Mouse (Mus musculus): ENCODE measurements at regions not wholly inside any gene's neighbourhood (a gene's known extent, or its start where the extent isn't known, plus 50 kb on each side); places are given as distances from the start of the nearest gene placed in this dataset.
"Not testable (repeated sequence)": the region's sequence is repeated elsewhere in the genome, so short reads cannot be mapped to it uniquely, and the experiment has no call there.

- ATAC-seq = peak; percentile 62
- peak overlapping the region; percentile 56 for H3K27ac ChIP-seq (ENCODE audit: low read length)
Observed at GRCm38 (mm10) chr2:114723971-114724666, 69.4 kb upstream of the Dph6 start.

DNA sequence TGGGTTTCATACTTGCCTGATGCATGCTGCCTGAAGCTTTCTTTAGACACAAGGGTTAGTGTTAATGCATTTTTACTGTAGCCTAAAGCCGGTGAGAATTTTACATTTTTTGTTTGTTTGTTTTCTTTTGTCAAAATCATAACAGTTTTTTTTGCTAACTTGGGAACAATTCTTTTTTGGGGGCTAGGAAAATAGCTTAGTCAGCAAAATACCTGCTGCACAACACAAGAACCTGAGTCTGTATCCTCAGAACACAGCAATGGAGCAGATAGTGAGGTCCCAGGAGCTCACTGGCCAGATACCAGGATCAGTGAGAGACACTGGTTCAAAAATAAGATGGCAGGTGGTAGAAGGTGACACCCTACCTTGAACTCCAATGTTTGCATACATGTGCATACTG, 72.4 kb upstream of the Dph6 start:
- H3K4me3 ChIP-seq (replicated peaks; ENCODE audit: low read length) = no peak overlapping the region
- H3K4me1 ChIP-seq (replicated peaks; ENCODE audit: control insufficient read depth, insufficient read depth, low read length) = peaks cover 3% of the 10 kb centered on the region; the same call in 1 of the 2 replicates
- ATAC-seq = no peak
- H3K9ac ChIP-seq (replicated peaks; ENCODE audit: low read depth, low read length) = no peak overlapping the region
- H3K27ac ChIP-seq (ENCODE audit: low read length) = no peak overlapping the region
- H3K36me3 ChIP-seq (ENCODE audit: control insufficient read depth, insufficient read depth) = no peaks in the 10 kb centered on the region
- no peak overlapping the region for H3K4me2 ChIP-seq (ENCODE audit: low read length)
- no peaks in the 10 kb centered on the region for H3K9me3 ChIP-seq (ENCODE audit: control insufficient read depth, low read length)
- WGBS = 98% methylated on average over 1 of the region's 1 CpGs
- H3K27me3 ChIP-seq (replicated peaks; ENCODE audit: control insufficient read depth, insufficient read depth, low read length) = no peaks in the 10 kb centered on the region

More at GRCm38 (mm10) chr2:114723971-114724666, 69.4 kb upstream of the Dph6 start:
- Histone ChIP-seq H3K4me3 (replicated peaks; ENCODE audit: low read length) (no peak overlapping the region), H3K9me3 (ENCODE audit: control insufficient read depth, low read length) (no peaks in the 10 kb centered on the region), H3K4me1 (replicated peaks; ENCODE audit: control insufficient read depth, insufficient read depth, low read length) (peaks cover 3% of the 10 kb centered on the region; the same call in 1 of the 2 replicates), H3K27me3 (replicated peaks; ENCODE audit: control insufficient read depth, insufficient read depth, low read length) (no peaks in the 10 kb centered on the region), H3K9ac (replicated peaks; ENCODE audit: low read depth, low read length) (no peak overlapping the region), H3K36me3 (ENCODE audit: control insufficient read depth, insufficient read depth) (no peaks in the 10 kb centered on the region), H3K4me2 (ENCODE audit: low read length) (no peak overlapping the region)
- 28% methylated on average over 6 of the region's 6 CpGs for WGBS

DNA sequence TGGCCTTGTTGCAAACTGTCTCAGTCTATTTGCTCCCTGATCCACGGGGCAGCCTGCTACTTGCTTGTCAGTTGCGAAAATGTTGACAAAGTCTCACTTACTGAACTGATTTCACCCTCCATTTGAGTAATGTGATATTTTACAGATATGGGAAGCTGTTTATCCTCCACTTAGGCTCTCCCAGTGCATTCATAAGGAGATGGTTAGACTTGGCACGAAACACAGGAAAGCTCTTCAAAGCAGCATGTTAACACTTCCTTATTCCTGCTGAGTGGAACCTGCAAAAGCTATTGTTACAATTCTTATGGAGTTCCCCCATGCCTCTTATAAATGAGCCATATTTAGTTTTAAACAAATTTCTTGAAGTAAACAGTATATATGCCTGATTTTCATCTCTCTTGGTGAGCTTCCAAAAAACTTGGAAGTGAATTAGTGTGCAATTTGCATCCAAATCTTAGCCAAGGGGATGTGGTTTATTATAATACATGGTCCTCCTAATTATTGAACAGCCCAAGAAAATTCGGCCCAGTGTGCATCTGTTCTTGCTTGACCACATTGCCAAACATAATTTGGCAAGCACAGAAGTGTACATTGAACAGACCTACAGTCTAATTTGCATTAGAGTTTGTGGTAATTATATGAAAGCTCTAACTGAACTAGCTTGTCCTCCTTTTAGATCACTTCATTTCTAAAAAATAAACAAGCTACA, 80.3 kb upstream of the Dph6 start:
- Histone ChIP-seq H3K4me2 (ENCODE audit: low read length) (no peak overlapping the region), H3K27me3 (replicated peaks; ENCODE audit: control insufficient read depth, insufficient read depth, low read length) (no peaks in the 10 kb centered on the region), H3K36me3 (ENCODE audit: control insufficient read depth, insufficient read depth) (no peaks in the 10 kb centered on the region), H3K4me3 (replicated peaks; ENCODE audit: low read length) (no peak overlapping the region), H3K4me1 (replicated peaks; ENCODE audit: control insufficient read depth, insufficient read depth, low read length) (peaks cover 13% of the 10 kb centered on the region), H3K27ac (ENCODE audit: low read length) (peak overlapping the region; percentile 52), H3K9me3 (ENCODE audit: control insufficient read depth, low read length) (no peaks in the 10 kb centered on the region), H3K9ac (replicated peaks; ENCODE audit: low read depth, low read length) (no peak overlapping the region)
- WGBS = 18% methylated on average over 4 of the region's 4 CpGs
- peak; percentile 80 for ATAC-seq

GRCm38 (mm10) chr2:114739421-114740212, 84.9 kb upstream of the Dph6 start:
- WGBS = 46% methylated on average over 11 of the region's 11 CpGs
- H3K4me1 ChIP-seq (replicated peaks; ENCODE audit: control insufficient read depth, insufficient read depth, low read length) = peaks cover 10% of the 10 kb centered on the region
- H3K9me3 ChIP-seq (ENCODE audit: control insufficient read depth, low read length) = no peaks in the 10 kb centered on the region
- H3K27me3 ChIP-seq (replicated peaks; ENCODE audit: control insufficient read depth, insufficient read depth, low read length) = no peaks in the 10 kb centered on the region
- peak; percentile 86 for ATAC-seq
- no peak overlapping the region for H3K9ac ChIP-seq (replicated peaks; ENCODE audit: low read depth, low read length)
- H3K36me3 ChIP-seq (ENCODE audit: control insufficient read depth, insufficient read depth) = no peaks in the 10 kb centered on the region
- H3K4me2 ChIP-seq (ENCODE audit: low read length) = no peak overlapping the region
- peak overlapping the region; percentile 84 for H3K27ac ChIP-seq (ENCODE audit: low read length)
- no peak overlapping the region for H3K4me3 ChIP-seq (replicated peaks; ENCODE audit: low read length)

DNA sequence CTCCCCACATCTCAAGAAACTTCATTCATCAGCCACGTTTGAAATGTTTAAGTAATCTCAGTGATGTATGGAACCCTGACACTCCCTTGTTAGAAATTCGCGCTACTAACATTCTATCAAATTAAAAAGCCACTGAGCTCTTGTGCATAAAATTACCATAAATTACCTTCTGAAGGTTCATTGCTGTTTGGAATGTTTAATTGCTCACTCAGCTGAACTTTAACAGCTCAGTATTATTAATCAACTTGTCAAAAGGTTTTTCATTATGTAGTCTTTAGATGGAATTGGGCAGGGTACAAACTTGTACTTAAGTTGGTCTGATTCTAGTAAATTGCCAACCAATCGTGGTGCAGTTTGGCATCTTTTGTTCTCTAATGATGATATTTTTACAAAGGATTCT, 108.5 kb upstream of the Dph6 start:
- H3K4me3 ChIP-seq (replicated peaks; ENCODE audit: low read length) = no peak overlapping the region
- H3K27ac ChIP-seq (ENCODE audit: low read length) = no peak overlapping the region
- no peaks in the 10 kb centered on the region for H3K4me1 ChIP-seq (replicated peaks; ENCODE audit: control insufficient read depth, insufficient read depth, low read length)
- H3K9ac ChIP-seq (replicated peaks; ENCODE audit: low read depth, low read length) = no peak overlapping the region
- H3K36me3 ChIP-seq (ENCODE audit: control insufficient read depth, insufficient read depth) = no peaks in the 10 kb centered on the region
- no peaks in the 10 kb centered on the region for H3K9me3 ChIP-seq (ENCODE audit: control insufficient read depth, low read length)
- peak; percentile 43; the same call in 1 of the 2 replicates for ATAC-seq
- WGBS = 11% methylated on average over 4 of the region's 4 CpGs
- H3K4me2 ChIP-seq (ENCODE audit: low read length) = no peak overlapping the region
- H3K27me3 ChIP-seq (replicated peaks; ENCODE audit: control insufficient read depth, insufficient read depth, low read length) = no peaks in the 10 kb centered on the region

GRCm38 (mm10) chr2:114773723-114774122, 119.0 kb upstream of the Dph6 start:
- H3K4me2 ChIP-seq (ENCODE audit: low read length); H3K27me3 ChIP-seq (replicated peaks; ENCODE audit: control insufficient read depth, insufficient read depth, low read length); ATAC-seq; H3K9me3 ChIP-seq (ENCODE audit: control insufficient read depth, low read length); H3K4me1 ChIP-seq (replicated peaks; ENCODE audit: control insufficient read depth, insufficient read depth, low read length); H3K27ac ChIP-seq (ENCODE audit: low read length); H3K4me3 ChIP-seq (replicated peaks; ENCODE audit: low read length); H3K9ac ChIP-seq (replicated peaks; ENCODE audit: low read depth, low read length); H3K36me3 ChIP-seq (ENCODE audit: control insufficient read depth, insufficient read depth): not testable (repeated sequence)
- 88% methylated on average over 6 of the region's 6 CpGs for WGBS

DNA sequence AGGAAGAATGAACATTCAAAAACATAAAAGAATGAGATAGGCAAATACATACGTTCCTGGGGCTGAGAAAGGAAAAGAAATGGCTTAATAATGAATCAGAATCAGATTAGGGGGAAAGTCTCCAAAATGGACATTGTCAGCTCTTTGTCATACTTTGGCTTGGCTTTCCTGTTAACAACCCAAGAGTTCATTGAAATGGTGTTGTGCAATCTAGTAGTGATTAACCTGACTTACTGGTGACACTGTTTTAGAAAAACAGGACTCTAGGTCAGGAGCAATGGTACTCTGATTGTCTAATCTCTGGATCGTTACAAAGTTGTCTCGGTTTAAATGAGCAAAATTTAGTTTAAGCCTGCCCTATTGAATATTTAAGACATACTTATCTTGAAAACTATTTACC, 119.5 kb upstream of the Dph6 start:
- no peaks in the 10 kb centered on the region for H3K9me3 ChIP-seq (ENCODE audit: control insufficient read depth, low read length)
- no peaks in the 10 kb centered on the region for H3K36me3 ChIP-seq (ENCODE audit: control insufficient read depth, insufficient read depth)
- no peaks in the 10 kb centered on the region for H3K4me1 ChIP-seq (replicated peaks; ENCODE audit: control insufficient read depth, insufficient read depth, low read length)
- H3K4me3 ChIP-seq (replicated peaks; ENCODE audit: low read length) = no peak overlapping the region
- 80% methylated on average over 3 of the region's 3 CpGs for WGBS
- no peak overlapping the region for H3K9ac ChIP-seq (replicated peaks; ENCODE audit: low read depth, low read length)
- no peak overlapping the region for H3K4me2 ChIP-seq (ENCODE audit: low read length)
- no peak for ATAC-seq
- H3K27ac ChIP-seq (ENCODE audit: low read length) = no peak overlapping the region
- H3K27me3 ChIP-seq (replicated peaks; ENCODE audit: control insufficient read depth, insufficient read depth, low read length) = no peaks in the 10 kb centered on the region

GRCm38 (mm10) chr2:114775532-114775931, 120.8 kb upstream of the Dph6 start:
- Histone ChIP-seq H3K4me3 (replicated peaks; ENCODE audit: low read length) (no peak overlapping the region), H3K9ac (replicated peaks; ENCODE audit: low read depth, low read length) (no peak overlapping the region), H3K4me1 (replicated peaks; ENCODE audit: control insufficient read depth, insufficient read depth, low read length) (no peaks in the 10 kb centered on the region), H3K27me3 (replicated peaks; ENCODE audit: control insufficient read depth, insufficient read depth, low read length) (no peaks in the 10 kb centered on the region), H3K9me3 (ENCODE audit: control insufficient read depth, low read length) (no peaks in the 10 kb centered on the region), H3K36me3 (ENCODE audit: control insufficient read depth, insufficient read depth) (no peaks in the 10 kb centered on the region), H3K27ac (ENCODE audit: low read length) (no peak overlapping the region), H3K4me2 (ENCODE audit: low read length) (no peak overlapping the region)
- no peak for ATAC-seq
- WGBS = 69% methylated on average over 2 of the region's 2 CpGs

DNA sequence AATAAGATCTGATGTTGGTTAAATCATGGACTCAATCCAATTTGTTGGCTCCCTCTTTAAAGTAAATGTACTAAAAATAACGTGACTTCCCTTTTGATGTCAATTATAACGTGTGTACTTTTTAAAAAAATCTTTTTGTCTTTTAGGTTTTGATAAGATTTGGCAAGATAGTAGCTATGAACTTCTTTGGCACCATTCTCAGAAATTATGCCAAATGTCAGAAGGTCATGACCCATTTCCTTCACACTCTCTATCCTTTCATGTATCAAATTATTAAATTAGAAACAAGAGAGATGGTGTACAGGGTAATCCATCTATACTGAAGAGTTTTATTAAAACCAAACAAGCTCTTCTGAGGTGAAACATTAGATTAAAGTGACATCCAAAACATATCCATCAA, 121.4 kb upstream of the Dph6 start:
- no peaks in the 10 kb centered on the region for H3K27me3 ChIP-seq (replicated peaks; ENCODE audit: control insufficient read depth, insufficient read depth, low read length)
- no peak for ATAC-seq
- no peak overlapping the region for H3K4me2 ChIP-seq (ENCODE audit: low read length)
- no peaks in the 10 kb centered on the region for H3K9me3 ChIP-seq (ENCODE audit: control insufficient read depth, low read length)
- no peak overlapping the region for H3K9ac ChIP-seq (replicated peaks; ENCODE audit: low read depth, low read length)
- H3K27ac ChIP-seq (ENCODE audit: low read length) = no peak overlapping the region
- H3K4me3 ChIP-seq (replicated peaks; ENCODE audit: low read length) = no peak overlapping the region
- WGBS = 78% methylated on average over 2 of the region's 2 CpGs
- H3K36me3 ChIP-seq (ENCODE audit: control insufficient read depth, insufficient read depth) = no peaks in the 10 kb centered on the region
- H3K4me1 ChIP-seq (replicated peaks; ENCODE audit: control insufficient read depth, insufficient read depth, low read length) = no peaks in the 10 kb centered on the region
